Mouse (Mus musculus) megakaryocyte-erythroid progenitor cell, adult 5-6 weeks (primary cell): ENCODE results near the gene Speer4f1. TPM values are rescaled to one million over a fixed set of nuclear protein-coding genes. Genes with fewer than 3 reads are reported as not detected.
"Not testable (repeated sequence)": the region's sequence is repeated elsewhere in the genome, so short reads cannot be mapped to it uniquely, and the experiment has no call there.

Source experiments
- ATAC-seq: replicated peaks from 2 replicates; pipeline ENCODE4 v1.8.0; 2016; ENCODE audit warnings: mild to moderate bottlenecking, inconsistent platforms; ENCODE audit not compliant: severe bottlenecking, poor library complexity, low FRiP score, low TSS enrichment
- total RNA-seq, 2 experiments: library from RNA; stranded (forward) in 1 of 2; stranded (reverse) in 1 of 2; fragments of 200-1000, 215-1000 nt in 1 of 2; fragments of >200 nt in 1 of 2; fragmentation: Nextera tagmentation in 1 of 2; gene quantifications; 2 replicates each; pipeline ENCODE4 v1.2.3; 2014 to 2017

Gene Speer4f1
- not detected in 2 replicates for total RNA-seq (2014; fragmentation: Nextera tagmentation)
- not detected in 2 replicates for total RNA-seq (2017)

- ATAC-seq = not testable (repeated sequence)
These were observed at the start of gene Speer4f1 for GRCm38 (mm10) chr5:17475798-17476197. Gene Speer4f1 (plus strand): TSS chr5:17476098.

- no peak for ATAC-seq
These were observed 49.0 kb upstream of the Speer4f1 start for GRCm38 (mm10) chr5:17426930-17427329.

- no peak for ATAC-seq
These were observed 41.2 kb upstream of the Speer4f1 start for GRCm38 (mm10) chr5:17434721-17435120.

GRCm38 (mm10) chr5:17436209-17436608, 39.7 kb upstream of the Speer4f1 start:
- ATAC-seq = no peak

- no peak for ATAC-seq
These were observed 36.3 kb upstream of the Speer4f1 start for GRCm38 (mm10) chr5:17439487-17440102.

DNA sequence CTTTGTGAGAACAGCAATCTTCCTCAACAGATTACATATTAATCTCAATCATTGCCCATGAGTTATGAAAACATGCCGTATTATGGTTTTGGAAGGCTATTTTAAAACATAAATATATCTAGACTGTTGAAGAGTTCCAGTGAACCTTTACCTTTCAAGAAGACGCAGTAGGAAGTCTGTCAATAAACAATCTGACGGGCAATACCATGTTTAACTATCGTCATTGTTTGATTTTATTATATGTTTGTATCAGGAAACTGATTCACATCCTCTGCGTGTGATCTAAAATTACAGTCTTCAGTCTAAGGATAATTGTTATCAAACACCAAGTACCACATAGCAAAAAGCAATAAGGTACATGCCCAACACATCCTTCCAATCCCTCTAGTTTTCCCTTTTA, 21.8 kb upstream of the Speer4f1 start:
- ATAC-seq = no peak

DNA sequence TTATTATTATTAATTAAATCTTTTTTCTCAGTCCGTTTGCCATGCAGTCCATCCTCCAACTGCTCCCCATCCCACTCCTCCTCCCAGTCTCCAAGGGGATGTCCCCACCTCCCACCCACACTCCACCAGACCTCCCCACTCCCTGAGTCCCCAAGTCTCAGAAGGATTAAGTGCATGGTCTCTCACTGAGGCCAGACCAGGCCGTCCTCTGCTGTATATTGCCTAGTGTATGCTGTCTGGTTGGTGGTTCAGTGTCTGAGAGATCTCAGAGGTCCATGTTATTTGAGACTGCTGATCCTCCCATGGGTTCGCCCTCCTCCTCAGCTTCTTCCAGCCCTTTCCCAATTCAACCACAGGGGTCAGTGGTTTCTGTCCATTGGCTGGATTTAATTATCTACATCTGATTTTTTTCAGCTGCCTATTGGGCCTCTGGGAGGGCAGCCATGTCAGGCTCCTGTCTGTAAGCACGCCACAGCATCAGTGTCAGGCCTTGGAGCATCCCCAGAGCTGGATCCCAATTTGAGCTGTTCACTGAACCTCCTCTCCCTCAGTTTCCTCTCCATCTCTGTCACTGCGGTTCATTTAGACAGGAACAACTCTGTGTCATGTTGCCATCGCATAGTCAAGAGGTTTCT, 20.8 kb upstream of the Speer4f1 start:
- ATAC-seq = no peak

- ATAC-seq = no peak
These were observed 19.2 kb upstream of the Speer4f1 start for GRCm38 (mm10) chr5:17456671-17457070.

- not testable (repeated sequence) for ATAC-seq
These were observed 7.8 kb upstream of the Speer4f1 start for GRCm38 (mm10) chr5:17468120-17468519.

DNA sequence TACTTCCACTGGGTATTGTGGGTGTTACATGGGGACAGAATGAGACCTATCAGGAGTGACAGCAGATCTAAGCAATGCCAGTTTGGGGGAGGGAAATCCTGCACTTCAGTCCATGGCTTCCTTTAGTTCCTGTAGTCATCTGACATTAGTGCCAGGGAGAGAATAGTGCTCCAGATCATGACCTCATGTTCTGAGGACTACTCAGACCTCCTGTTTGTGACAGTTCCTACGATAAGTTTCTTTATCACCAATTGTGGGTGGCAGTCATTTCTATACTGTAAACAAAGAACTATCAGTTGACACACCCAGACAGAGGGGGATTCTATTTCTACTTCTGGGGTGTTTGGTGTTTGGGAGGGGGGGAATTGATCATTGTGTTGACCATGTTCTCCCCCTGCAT, 578 bp downstream of the Speer4f1 start:
- ATAC-seq = peak; percentile 86

GRCm38 (mm10) chr5:17489894-17490293, 14.0 kb downstream of the Speer4f1 start:
- no peak for ATAC-seq

DNA sequence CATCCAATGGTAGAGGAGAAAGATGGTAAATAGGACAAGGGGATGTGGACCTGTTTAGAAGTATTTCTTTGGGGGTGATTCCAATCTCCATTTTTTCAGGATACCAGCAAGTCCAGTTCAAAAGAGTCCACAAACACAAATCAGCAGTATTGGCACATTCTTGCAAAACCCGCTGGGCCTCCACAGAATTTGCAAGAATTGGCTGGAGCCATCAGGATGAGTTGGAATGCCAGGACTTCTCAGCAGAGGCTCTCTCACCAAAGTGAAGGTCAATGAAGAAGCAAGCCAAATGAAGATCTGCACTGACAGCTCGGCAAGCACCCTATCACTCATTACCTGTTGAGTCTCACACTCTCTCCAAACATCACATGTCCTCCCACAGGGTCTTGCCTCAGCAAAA, 19.7 kb downstream of the Speer4f1 start:
- no peak for ATAC-seq

DNA sequence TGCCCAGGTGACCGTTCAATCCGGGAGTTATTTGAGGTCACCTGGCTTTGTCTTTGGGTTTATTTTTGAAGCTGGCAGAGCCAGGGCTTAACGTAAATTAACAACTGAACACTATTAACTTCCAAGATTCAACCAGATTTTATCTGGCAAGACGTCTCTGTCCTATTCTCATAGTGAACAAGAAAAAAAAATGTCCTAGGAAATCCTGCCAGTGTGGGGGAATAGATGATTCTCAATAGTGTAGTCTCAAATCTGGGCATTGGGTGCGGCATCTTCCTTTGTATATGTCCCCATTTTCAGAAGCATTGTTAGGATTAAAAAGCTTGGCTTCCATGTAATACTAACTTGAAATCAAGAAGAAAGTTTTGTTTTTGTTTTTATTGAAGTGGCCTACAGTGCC, 20.8 kb downstream of the Speer4f1 start:
- ATAC-seq = no peak

DNA sequence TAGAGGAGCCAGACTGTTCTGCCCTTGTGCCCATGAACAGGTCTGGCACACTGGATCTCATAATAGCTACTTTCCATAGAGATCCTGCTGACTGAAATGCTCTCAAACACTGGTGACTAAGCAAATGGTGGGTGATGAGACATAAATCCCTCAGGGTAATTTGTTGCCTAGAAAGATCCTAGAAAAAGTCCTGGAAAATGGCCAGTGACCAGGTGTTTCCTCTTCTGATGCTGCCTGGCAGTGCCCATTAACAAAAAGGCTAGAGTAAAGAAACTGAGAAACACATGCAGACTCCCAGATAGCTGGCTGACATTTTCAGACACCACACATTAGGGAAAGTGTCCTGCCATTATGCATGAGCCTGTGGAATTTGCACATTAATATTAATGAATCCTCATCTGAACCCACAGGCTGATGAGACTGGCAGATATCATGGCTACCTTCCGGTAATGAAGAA, 24.0 kb downstream of the Speer4f1 start:
- ATAC-seq = no peak

DNA sequence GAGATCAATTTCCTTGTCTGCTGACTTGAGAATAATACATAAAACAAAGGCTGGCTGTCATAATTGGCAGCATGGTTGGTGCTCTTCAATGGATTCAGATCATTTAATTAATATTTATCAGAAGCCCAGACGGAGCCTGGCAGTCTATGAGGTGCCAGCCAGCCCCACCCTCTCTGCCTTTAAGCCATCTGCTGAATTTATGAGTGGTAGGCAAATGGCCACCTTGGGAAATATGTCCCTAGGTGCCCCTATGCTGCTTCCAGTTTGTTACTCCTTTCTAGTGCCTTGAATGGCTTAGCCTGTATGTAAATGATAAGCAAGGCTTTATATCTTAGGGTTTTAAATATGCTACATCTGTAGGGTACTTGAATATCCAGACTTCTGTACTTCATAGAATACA, 25.0 kb downstream of the Speer4f1 start:
- peak; percentile 50 for ATAC-seq

GRCm38 (mm10) chr5:17505540-17505939, 29.6 kb downstream of the Speer4f1 start:
- no peak for ATAC-seq

- ATAC-seq = peak; percentile 61; the same call in 1 of the 2 replicates
These were observed 32.1 kb downstream of the Speer4f1 start for GRCm38 (mm10) chr5:17508038-17508437.
